Mouse (Mus musculus) lung, postnatal 0 days (tissue): Measurements from ENCODE around the gene Il12b. TPM values are rescaled to one million over a fixed set of nuclear protein-coding genes. Genes with fewer than 3 reads are reported as not detected.
A peak's percentile ranks its signal among the peaks of the same experiment; 100 is the strongest.

ENCODE experiments used
- ATAC-seq: fragments of 200-750 bp; cut with Nextera tagmentation; 2 replicates; pipeline ENCODE4 v1.8.0; 2017; ENCODE audit warnings: moderate library complexity
- DNase-seq: peaks from one replicate; pipeline ENCODE4 v3.0.0-alpha.2; 2016; ENCODE audit warnings: low spot score
- H3K27ac ChIP-seq: fragments of 300-500 bp; sonication (generic); 2 replicates; pipeline ENCODE4 v1.5.1; 2014; ENCODE audit warnings: antibody characterized with exemption, mild to moderate bottlenecking, low read length, mixed read lengths
- H3K27me3 ChIP-seq: fragments of 300-500 bp; sonication (generic); replicated peaks from 2 replicates; pipeline ENCODE4 v1.6.1; 2014; ENCODE audit warnings: low read length, mixed read lengths; ENCODE audit not compliant: insufficient read depth
- H3K36me3 ChIP-seq: fragments of 300-500 bp; sonication (generic); 2 replicates; pipeline ENCODE4 v1.6.1; 2014; ENCODE audit warnings: low read length, mixed read lengths; ENCODE audit not compliant: insufficient read depth
- H3K4me1 ChIP-seq: fragments of 300-500 bp; sonication (generic); 2 replicates; pipeline ENCODE4 v1.6.1; 2014; ENCODE audit warnings: antibody characterized with exemption, low read depth, low read length, mixed read lengths; ENCODE audit not compliant: insufficient read depth
- H3K4me2 ChIP-seq: fragments of 300-500 bp; sonication (generic); replicated peaks from 2 replicates; pipeline ENCODE4 v1.6.1; 2014; ENCODE audit warnings: low read depth, mild to moderate bottlenecking, low read length, moderate library complexity, mixed read lengths
- H3K4me3 ChIP-seq: fragments of 300-500 bp; sonication (generic); 2 replicates; pipeline ENCODE4 v1.5.1; 2014; ENCODE audit warnings: low read depth, low read length
- H3K9ac ChIP-seq: fragments of 300-500 bp; sonication (generic); replicated peaks from 2 replicates; pipeline ENCODE4 v1.6.1; 2014; ENCODE audit warnings: low read depth, mild to moderate bottlenecking
- H3K9me3 ChIP-seq: fragments of 300-500 bp; sonication (generic); 2 replicates; pipeline ENCODE4 v1.6.1; 2016; ENCODE audit warnings: low read length, mixed read lengths
- CTCF ChIP-seq: IDR thresholded peaks from 2 replicates; pipeline ENCODE4 v1.5.1; 2016; ENCODE audit warnings: antibody characterized with exemption, mild to moderate bottlenecking
- EP300 ChIP-seq: IDR thresholded peaks from 2 replicates; pipeline ENCODE4 v1.6.1; 2016; ENCODE audit warnings: antibody characterized with exemption, mild to moderate bottlenecking, control low read depth
- WGBS: fragments of 180-500 bp; shearing (Covaris S2); extraction: QIAGEN DNeasy Blood & Tissue Kit; methylation state at CpG from one replicate; pipeline ENCODE4 v1.1.7; 2014; 5-methylcytosine and 5-hydroxymethylcytosine counted together
- polyA plus RNA-seq: library from polyadenylated mRNA; unstranded; fragments of >200 nt; fragmentation: Nextera tagmentation; extraction: Ambion mirVana; gene quantifications from 2 replicates; pipeline ENCODE4 v1.2.1, GENCODE M21; 2015

Il12b gene
- polyA plus RNA-seq, 1 experiment from 2014 or later: 0.18 TPM

DNA sequence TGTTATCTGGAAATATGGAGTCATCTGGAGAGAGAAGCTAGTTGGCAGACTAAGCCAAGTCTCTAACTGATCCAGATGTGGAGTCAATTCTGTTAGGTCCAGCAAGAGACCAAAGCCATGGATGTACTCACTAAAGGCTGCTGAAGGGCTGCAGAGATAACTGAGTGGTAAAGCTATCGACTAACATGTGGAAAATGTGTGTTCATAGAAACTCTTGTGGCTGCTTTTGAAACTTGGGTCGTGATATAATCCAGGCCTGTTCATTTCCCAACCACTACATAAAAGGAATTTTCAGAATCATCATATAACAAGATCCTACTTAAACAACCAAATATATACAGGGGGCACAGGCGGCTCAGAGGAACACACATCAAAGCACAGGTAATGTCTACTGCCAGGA, 2.3 kb upstream of the Il12b start:
- WGBS: 61% methylated on average over 3 of the region's 3 CpGs
- Histone ChIP-seq H3K9ac (no peak overlapping the region), H3K36me3 (no peaks in the 10 kb centered on the region), H3K4me2 (no peak overlapping the region), H3K27ac (no peak overlapping the region), H3K4me3 (no peak overlapping the region), H3K9me3 (no peaks in the 10 kb centered on the region), H3K4me1 (no peaks in the 10 kb centered on the region), H3K27me3 (no peaks in the 10 kb centered on the region)
- peak; percentile 14 for DNase-seq
- no peak for TF ChIP-seq CTCF
- no peak for ATAC-seq

DNA sequence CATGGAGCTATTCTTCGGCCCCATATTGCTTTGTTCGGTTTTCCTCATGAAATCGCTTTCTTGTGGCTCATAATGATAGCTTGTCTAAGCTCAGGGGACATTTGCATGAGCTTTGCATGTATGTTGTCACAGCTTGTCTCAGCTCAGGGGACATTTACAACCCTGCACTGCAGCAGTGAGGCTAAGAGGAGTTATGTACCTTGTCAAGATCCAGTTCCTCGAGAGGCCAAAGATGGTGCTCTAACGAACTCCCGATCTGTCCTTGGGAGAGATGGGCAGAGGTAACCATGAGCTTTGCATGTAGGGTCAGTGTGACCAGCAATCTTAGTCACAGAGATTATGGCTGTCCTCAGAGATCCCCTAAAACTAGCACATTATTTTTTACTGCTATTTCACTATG, 1.5 kb upstream of the Il12b start:
- H3K4me2 ChIP-seq: no peak overlapping the region
- WGBS: 68% methylated on average over 6 of the region's 6 CpGs
- ATAC-seq: no peak
- H3K4me1 ChIP-seq: no peaks in the 10 kb centered on the region
- no peaks in the 10 kb centered on the region for H3K27me3 ChIP-seq
- TF ChIP-seq CTCF: no peak
- no peak for TF ChIP-seq EP300
- no peak overlapping the region for H3K27ac ChIP-seq
- H3K9ac ChIP-seq: no peak overlapping the region
- no peak overlapping the region for H3K4me3 ChIP-seq
- no peaks in the 10 kb centered on the region for H3K9me3 ChIP-seq
- no peak for DNase-seq
- H3K36me3 ChIP-seq: no peaks in the 10 kb centered on the region

DNA sequence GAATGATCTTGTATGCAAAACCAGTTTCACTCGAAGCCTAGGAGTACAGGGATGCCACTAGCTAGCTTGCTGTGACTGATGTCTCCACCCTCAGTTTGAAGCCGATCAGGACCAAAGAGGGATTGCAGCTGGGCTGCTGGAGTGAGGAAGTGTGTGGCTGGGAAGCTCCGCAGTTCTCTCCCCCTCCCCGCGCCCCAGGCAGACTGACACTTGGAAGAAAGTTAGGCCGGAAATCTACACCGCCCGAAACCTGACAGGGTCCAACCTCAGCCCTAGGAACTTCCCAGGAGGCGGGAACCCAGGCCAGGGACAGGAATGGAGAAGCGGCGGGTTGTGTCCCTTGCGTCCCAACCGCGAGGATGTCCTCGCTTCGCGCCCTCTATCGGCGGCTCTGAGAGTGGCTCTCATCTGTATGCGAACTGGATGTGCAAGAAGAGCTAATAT, 1.1 kb upstream of the Il12b start:
- no peaks in the 10 kb centered on the region for H3K27me3 ChIP-seq
- H3K36me3 ChIP-seq: no peaks in the 10 kb centered on the region
- no peaks in the 10 kb centered on the region for H3K4me1 ChIP-seq
- TF ChIP-seq EP300 (no peak), CTCF (peak; percentile 81)
- peak; percentile 79 for DNase-seq
- H3K27ac ChIP-seq: no peak overlapping the region
- no peak overlapping the region; the same call in 1 of the 2 replicates for H3K4me3 ChIP-seq
- no peaks in the 10 kb centered on the region for H3K9me3 ChIP-seq
- no peak overlapping the region for H3K9ac ChIP-seq
- 3% methylated on average over 19 of the region's 20 CpGs for WGBS
- ATAC-seq: peak; percentile 84
- H3K4me2 ChIP-seq: peak overlapping the region; percentile 54

DNA sequence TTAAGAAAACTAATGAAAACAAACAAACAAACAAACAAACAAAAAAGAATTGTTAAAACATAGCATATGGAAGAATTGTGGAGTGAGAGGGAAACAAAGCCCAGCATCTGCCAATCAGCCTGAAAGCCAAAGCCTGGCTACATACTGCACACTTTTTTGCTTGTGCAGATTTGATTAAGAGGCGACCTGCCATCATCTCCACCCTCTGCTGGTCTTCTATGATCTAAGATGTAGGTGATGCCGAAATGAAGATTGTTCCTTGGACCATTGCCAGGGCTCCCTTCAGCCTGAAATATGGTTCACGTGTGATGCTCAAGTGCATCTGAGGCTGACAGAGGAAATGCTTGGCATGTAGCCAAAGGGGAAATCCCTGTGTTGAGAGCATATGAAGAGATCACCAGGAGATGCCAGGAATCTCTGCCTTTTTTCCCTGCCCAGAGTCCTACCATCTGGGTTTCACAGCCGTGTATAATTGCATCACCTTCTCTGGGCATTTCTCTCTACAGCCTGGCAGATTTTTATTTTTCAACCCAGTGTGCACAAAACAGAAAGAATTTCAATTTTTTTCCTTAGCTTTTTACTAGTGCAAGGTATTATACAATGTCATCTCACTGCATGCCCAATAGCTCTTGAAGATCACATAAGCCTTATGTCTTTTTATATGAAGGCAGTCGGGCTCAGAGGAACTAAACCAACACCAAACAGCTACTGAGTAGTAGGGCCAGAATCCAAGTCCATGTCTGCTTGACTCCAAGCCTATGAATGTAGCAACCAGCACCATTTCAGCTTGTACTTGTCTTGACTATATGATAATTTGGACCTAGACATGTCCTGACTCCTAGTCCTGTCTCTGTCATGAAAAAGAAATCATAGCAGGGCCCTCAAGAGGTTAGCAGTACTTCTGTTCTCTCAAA, 2.0 kb downstream of the Il12b start:
- 32% methylated on average over 5 of the region's 5 CpGs for WGBS
- TF ChIP-seq EP300 (no peak), CTCF (no peak)
- H3K4me2 ChIP-seq: no peak overlapping the region
- no peaks in the 10 kb centered on the region for H3K4me1 ChIP-seq
- no peak overlapping the region for H3K4me3 ChIP-seq
- no peak overlapping the region for H3K27ac ChIP-seq
- H3K27me3 ChIP-seq: no peaks in the 10 kb centered on the region
- ATAC-seq: no peak
- peak; percentile 30 for DNase-seq
- H3K9ac ChIP-seq: no peak overlapping the region
- no peaks in the 10 kb centered on the region for H3K36me3 ChIP-seq
- H3K9me3 ChIP-seq: no peaks in the 10 kb centered on the region

DNA sequence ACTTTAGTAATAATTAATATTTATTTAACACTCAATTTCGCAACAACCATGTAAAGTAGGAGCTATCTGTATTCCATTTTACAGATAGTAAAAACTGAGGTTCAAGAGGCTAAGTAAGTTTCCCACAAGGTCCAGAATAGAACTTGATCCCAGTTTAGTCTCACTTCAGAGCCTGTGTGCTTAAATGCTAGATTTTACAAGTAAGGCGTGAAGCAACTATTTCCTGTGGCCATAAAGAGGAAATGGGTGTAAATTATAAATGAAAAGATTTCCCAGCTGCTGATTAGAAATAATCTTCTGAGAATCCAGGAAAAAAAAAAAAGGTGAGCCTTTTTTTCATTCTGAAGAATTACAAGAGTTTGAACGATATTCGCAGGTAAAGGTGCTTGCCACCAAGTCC, 5.2 kb downstream of the Il12b start:
- Histone ChIP-seq H3K4me2 (no peak overlapping the region), H3K27ac (no peak overlapping the region), H3K9ac (no peak overlapping the region), H3K4me3 (no peak overlapping the region), H3K27me3 (no peaks in the 10 kb centered on the region), H3K4me1 (no peaks in the 10 kb centered on the region), H3K36me3 (no peaks in the 10 kb centered on the region), H3K9me3 (no peaks in the 10 kb centered on the region)
- no peak for DNase-seq
- 76% methylated on average over 4 of the region's 4 CpGs for WGBS
- TF ChIP-seq CTCF: no peak
- TF ChIP-seq EP300: no peak
- ATAC-seq: no peak

DNA sequence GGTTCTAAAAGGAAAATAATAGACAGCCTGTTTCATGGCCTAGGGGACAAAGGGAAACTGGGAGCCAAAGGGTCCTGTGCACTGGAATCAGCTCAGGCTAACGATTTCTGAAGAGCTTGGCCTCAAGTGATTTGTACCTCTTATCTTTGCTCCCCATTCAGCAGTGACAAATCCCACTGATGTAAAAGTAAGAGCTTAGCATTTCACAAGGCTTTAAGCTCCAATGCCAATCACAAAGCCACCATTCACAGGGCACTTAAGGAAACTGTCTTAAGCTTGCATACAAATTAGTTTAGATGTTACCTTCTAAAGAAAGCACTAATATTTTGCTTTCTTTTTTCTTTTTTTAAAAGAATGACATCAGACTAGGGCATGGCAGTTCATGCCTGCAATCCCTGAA, 6.1 kb downstream of the Il12b start:
- Histone ChIP-seq H3K36me3 (no peaks in the 10 kb centered on the region), H3K27ac (no peak overlapping the region), H3K9ac (no peak overlapping the region), H3K4me3 (no peak overlapping the region), H3K27me3 (no peaks in the 10 kb centered on the region), H3K9me3 (no peaks in the 10 kb centered on the region), H3K4me2 (no peak overlapping the region), H3K4me1 (no peaks in the 10 kb centered on the region)
- ATAC-seq (no peak), DNase-seq (no peak)
- TF ChIP-seq EP300 (no peak), CTCF (no peak)
- WGBS: 16% methylated on average over 1 of the region's 1 CpGs
